Mouse (Mus musculus) T-helper 17 cell (primary cell): ENCODE data around the gene Cdk9.

Experiments
- in situ Hi-C, 2 experiments: fragments of 300-600 bp; cut with MboI, MseI; formaldehyde crosslinking; loops; 1 replicate in 1 of 2; 2 replicates in 1 of 2; pipeline ENCODE4 v1.15.1; 2025; ENCODE audit warnings: high pct_unique_total_duplicates in 2 of 2

Cdk9 gene

GRCm38 (mm10) chr2:32712934-32713817 lies at the start of gene Cdk9:
TSS of gene Cdk9 (minus strand) at chr2:32713076.
- in situ Hi-C loops, result loop anchor here (5.0 to 10.0 kb wide), 3 partner anchors 34 to 888 kb away; partner anchors contain the start of gene Tor2a (in 1 of the 2)

DNA sequence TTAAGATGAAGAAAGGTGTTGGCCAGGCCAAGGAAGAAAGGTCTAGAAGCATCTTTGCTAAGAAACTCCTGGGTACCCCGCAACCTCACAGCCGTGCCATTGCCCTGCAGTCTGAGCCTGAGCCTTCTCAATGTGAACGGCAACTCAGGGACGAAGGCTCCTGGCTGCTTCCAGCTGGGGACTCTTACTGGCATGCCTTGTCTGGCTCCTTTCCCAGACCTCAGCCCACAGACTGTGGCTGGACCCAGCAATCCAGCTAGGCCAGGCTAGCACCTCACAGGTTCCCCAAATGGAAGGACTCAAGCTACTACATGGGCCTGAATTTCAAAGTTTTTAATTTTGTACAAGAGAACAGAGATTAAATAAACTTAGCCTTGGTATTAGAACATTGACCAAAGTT lies 49.0 kb upstream of the Cdk9 start:
- in situ Hi-C loops, result no loop called here

- in situ Hi-C loops, result no loop called here
Observed at GRCm38 (mm10) chr2:32761361-32761760, 48.5 kb upstream of the Cdk9 start.

DNA sequence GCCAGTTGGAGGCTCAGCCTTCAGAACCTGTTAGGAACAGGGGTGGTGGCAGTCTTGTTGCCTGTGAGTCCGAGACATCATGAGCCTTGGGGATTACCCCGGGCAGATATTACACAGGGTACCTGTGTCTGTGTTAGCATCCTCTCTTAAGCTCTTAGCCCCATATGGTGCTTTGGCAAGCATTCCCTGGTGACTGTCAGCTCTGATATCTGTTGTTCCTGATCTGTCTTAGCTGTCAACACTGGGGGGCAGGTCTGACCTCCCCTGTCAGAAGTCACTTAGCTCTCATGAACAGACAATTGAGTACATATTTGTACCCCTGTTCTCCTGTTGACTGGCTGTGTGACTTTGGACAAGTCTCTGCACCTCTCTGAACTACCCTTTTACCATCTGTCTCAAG lies 46.1 kb upstream of the Cdk9 start:
- in situ Hi-C loops, result loop anchor here in 1 of 2 experiments (5.0 kb wide), 1 partner anchor 47 kb away; the partner anchor contains the start of gene Cdk9

DNA sequence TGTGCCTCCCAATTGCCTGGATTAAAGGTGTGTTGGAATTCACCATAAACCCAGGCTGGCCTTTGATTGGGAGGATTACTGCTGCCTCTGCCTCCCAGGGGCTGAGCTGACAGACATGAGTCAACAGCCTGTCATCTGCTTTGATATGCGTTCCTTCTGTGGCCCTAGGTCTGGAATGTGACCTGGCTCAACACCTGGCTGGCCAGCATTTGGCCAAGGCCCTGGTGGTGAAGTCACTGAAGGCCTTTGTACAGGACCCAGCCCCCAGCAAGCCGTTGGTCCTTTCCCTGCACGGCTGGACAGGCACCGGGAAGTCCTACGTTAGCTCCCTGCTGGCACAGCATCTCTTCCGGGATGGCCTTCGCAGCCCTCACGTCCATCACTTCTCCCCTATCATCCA lies 45.6 kb upstream of the Cdk9 start:
- in situ Hi-C loops, result loop anchor here in 1 of 2 experiments (5.0 kb wide), 1 partner anchor 46 kb away; the partner anchor contains the start of gene Cdk9

DNA sequence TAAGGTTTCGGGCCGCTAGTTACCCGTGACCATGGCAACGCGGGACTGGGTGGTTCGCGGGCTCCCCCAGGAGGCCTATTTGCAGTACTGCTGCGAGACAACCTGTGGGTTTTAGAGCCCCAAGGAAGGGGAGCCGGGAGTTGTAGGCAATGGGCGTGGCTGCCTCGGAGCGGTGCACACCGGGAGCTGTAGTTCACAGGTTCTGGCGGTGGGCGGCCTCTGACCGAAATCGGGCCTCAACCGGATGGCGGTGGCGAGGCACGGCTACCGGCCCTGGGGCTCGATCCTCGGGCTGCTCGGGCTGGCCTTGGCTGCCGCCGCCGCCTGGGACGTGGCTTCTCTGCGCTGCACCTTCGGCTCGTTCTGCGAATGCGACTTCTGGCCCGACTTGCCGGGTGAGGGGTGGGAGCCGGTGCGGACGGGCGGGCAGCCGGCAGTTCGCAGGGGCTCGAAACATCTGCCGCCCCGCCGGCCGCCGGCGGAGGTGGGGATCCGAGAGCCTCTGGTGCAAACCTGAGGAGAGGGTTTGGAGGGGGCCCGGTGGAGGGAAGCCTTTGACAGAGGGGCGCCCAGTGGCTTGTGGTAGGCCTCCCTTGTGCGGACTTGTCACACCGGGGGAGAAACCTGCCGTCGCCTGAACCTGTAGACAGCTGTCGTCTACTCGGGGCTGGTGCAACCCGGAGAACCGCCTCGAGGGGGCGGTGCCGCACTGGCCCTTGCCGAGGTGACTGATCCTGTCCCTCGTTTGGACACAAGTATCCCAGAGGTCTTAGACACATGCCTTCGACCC lies 44.4 kb upstream of the Cdk9 start, which contains the start of gene Tor2a:
Gene Tor2a, plus strand, starts transcription at position 179 of the 790 bp plus-strand sequence.
- in situ Hi-C loops, result loop anchor here in 1 of 2 experiments (5.0 kb wide), 1 partner anchor 45 kb away; the partner anchor contains the start of gene Cdk9

DNA sequence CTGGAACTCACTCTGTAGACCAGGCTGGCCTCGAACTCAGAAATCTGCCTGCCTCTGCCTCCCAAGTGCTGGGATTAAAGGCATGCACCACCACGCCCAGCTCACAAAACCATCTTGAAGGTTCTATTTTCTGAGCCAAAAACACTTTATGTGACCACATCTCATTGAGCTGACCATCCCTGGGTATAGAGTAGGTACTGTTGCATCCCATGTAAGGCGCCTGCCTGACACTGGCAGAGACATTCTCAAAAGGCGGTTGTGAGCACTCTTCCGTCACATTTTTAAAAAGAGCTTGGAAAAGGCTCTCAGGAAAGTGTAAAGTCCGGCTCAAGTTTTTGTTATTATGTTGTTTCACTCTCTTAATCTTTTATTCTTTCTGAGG lies 43.8 kb upstream of the Cdk9 start:
- in situ Hi-C loops, result loop anchor here in 1 of 2 experiments (5.0 kb wide), 1 partner anchor 44 kb away; the partner anchor contains the start of gene Cdk9

GRCm38 (mm10) chr2:32752181-32752580 lies 39.3 kb upstream of the Cdk9 start:
- in situ Hi-C loops, result no loop called here

DNA sequence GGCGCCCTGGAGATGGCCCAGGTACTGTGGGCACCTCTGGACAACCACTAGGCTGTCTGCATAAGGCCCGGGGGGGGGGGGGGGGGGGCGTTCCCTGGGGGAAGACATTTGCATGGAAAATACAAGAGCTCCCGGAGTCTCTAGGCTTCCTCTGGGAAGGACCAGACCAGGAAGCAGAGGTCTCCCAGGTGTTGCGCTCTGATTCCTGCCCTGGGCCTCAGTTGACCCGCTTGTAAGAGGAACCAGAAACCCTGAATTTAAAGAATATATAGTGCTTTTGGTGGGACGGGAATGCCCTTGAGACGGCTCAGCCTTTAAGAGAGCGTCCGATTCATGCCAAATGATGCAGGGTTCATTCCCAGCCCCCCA lies 38.8 kb upstream of the Cdk9 start:
- in situ Hi-C loops, result no loop called here

- in situ Hi-C loops, result no loop called here
Observed at GRCm38 (mm10) chr2:32750887-32751664, 38.2 kb upstream of the Cdk9 start.

DNA sequence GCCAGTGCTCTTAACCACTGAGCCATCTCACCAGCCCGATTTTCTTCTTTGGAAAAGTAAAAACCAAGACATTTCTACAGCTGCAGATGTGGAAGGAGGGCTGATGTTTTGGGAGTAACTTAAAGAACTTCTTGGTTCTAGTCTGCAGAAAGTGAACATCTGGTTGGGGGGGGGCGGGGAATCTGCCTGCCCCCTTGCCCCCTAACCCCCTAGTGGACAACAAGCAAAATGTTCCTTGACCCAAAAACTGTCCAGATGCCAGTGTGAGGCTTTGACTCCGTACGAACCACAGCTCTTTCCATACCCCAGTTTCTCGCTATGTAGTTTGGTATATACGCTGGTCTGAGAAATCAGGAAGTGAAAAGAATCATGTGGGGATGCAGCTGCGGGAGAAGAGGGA lies 37.3 kb upstream of the Cdk9 start:
- in situ Hi-C loops, result no loop called here

DNA sequence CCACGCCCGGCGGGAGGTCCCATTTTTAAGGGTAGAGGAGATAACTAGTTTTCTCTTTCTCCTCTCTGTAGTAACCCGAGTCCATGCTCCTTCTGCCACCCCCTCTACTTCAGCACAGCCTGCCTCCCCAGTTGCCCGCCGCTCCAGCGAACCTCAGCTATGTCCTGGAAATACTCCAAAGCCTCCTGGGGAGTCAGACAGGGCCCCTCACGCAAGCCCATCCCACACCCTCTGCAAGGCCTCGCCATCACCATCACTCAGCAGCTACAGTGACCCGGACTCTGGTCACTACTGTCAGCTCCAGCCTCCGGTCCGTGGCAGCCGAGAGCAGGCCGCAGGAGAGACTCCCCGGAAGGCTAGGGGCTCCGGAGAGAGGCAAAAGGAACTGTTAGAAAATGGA lies 36.2 kb upstream of the Cdk9 start:
- in situ Hi-C loops, result loop anchor here in 1 of 2 experiments (5.0 kb wide), 1 partner anchor 37 kb away; the partner anchor contains the start of gene Cdk9

DNA sequence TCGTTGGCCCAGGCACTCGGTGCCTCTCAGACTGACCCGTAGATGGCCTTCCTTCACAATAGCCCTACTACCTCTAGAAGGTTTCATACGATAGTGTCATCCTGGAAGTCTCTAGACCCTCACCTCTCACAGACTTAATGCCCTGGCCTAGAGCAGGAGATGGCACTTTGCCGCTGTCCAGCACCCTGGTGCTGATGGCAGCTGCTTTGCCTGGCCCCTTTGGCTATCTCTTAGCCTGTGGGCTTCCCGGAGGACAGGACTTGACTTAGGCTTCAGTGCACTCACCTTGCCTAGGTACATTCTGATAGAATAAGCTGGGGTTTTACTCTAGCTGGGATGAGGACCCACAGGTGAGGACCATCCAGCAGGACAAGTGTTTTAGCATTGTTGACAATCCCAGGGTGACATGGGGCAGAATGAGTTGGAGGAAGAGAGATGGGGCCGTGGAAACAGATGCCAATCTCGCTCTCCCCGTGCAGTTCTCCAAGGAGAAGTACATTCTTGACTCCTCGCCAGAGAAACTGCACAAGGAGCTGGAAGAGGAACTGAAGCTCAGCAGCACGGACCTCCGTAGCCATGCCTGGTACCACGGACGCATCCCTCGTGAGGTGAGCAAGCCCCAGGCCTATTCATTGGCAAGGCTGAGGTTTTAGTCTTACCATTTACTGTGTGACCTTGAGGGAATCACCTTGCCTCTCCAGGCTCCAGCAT lies 31.6 kb upstream of the Cdk9 start:
- in situ Hi-C loops, result no loop called here

- in situ Hi-C loops, result no loop called here
Observed at GRCm38 (mm10) chr2:32742173-32742531, 29.3 kb upstream of the Cdk9 start.

GRCm38 (mm10) chr2:32741273-32742172 lies 28.6 kb upstream of the Cdk9 start:
- in situ Hi-C loops, result no loop called here

DNA sequence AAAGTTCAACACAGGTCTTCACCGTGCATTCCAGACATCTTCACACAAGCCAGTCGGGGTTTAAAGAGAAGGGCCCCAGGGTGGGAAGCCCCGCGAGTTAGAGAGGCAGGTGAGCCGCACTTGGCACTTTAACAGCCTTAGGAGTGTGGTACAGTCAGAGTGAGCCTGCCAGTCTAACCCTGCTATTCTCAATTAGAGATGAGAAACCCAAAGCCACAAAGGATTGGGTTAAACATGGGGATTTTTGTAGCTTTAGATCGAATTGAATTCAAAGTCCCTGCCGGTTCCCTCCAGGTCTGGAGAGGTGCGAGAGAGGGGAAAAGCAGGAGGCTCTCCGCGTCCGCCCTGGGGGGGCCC lies 28.0 kb upstream of the Cdk9 start, which contains the start of gene 6330409D20Rik:
Gene 6330409D20Rik, minus strand, starts transcription at position 101 of the 357 bp plus-strand sequence.
- in situ Hi-C loops, result no loop called here

GRCm38 (mm10) chr2:32739311-32739710 lies 26.4 kb upstream of the Cdk9 start:
- in situ Hi-C loops, result no loop called here

DNA sequence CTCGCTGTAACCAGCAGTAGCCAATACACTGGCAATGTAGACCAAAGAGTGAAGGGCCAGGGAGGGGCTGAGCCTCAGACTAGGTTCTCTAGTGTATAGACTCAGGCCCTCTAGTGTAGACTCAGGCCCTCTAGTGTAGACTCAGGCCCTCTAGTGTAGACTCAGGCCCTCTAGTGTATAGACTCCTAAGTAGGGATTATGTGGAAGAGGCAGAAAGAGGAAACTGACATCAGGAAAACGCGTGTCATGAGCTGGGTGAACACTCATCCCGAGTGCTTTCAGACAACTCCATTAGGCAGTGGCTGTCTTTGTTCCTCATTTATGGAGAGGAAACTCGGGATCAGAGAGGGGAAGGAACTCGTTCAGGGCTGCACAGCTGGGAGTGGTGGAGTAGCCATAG lies 24.1 kb upstream of the Cdk9 start:
- in situ Hi-C loops, result no loop called here

- in situ Hi-C loops, result no loop called here
Observed at GRCm38 (mm10) chr2:32736306-32736829, 23.5 kb upstream of the Cdk9 start.
